In genomic region chr8:88628001-88628774, GRCm38 (mm10) we compare ENCODE assay signal across 8 mouse cellular contexts. TPM values are rescaled to one million over a fixed set of nuclear protein-coding genes. Genes with fewer than 3 reads are reported as not detected.
DNase-seq lines count a peak whose midpoint lies in the region; ATAC-seq and TF ChIP-seq lines count a peak whose summit lies in the region.

No protein-coding gene starts in this region.

- H3K4me1 ChIP-seq in heart, embryonic 16.5 days (ENCODE audit: control insufficient read depth, insufficient read depth, low read length): peaks cover 9% of the 10 kb centered on the region; the same call in 1 of the 2 replicates
- H3K4me1 ChIP-seq in brown adipose tissue, adult 24 weeks (ENCODE audit: control insufficient read depth, insufficient read depth, insufficient read length, low read length): peaks cover 24% of the 10 kb centered on the region
- H3K4me1 ChIP-seq in forebrain, embryonic 13.5 days: peaks cover 20% of the 10 kb centered on the region
- peaks cover 9% of the 10 kb centered on the region for H3K4me1 ChIP-seq in limb, embryonic 14.5 days (ENCODE audit: control insufficient read depth, insufficient read depth, low read length)
- H3K4me1 ChIP-seq in stomach, postnatal 0 days (replicated peaks; ENCODE audit: control insufficient read depth, insufficient read depth): 0 out of 2 replicates have a peak, but pooled peaks cover 3% of the 10 kb centered on the region

- H3K4me2 ChIP-seq in heart, embryonic 16.5 days (ENCODE audit: low read depth, low read length): peak overlapping the region; percentile 95
- H3K4me2 ChIP-seq in forebrain, embryonic 13.5 days: peak overlapping the region; percentile 78
- H3K4me2 ChIP-seq in limb, embryonic 14.5 days (replicated peaks; ENCODE audit: low read depth, low read length, severe bottlenecking): peak overlapping the region; percentile 83
- peak overlapping the region; percentile 78 for H3K4me2 ChIP-seq in stomach, postnatal 0 days (replicated peaks; ENCODE audit: low read depth)

- H3K27me3 ChIP-seq in heart, embryonic 16.5 days (ENCODE audit: control insufficient read depth, insufficient read depth, low read length): peaks cover 18% of the 10 kb centered on the region
- peaks cover 36% of the 10 kb centered on the region for H3K27me3 ChIP-seq in forebrain, embryonic 13.5 days
- 0 out of 2 replicates have a peak, but pooled peaks cover 6% of the 10 kb centered on the region for H3K27me3 ChIP-seq in limb, embryonic 14.5 days (ENCODE audit: control insufficient read depth, insufficient read depth, low read length)
- H3K27me3 ChIP-seq in stomach, postnatal 0 days (ENCODE audit: control insufficient read depth, insufficient read depth, low read length): no peaks in the 10 kb centered on the region

- TF ChIP-seq EP300 in stomach, postnatal 0 days (optimal IDR thresholded peaks at IDR 0.05): no peak

- WGBS in heart, embryonic 16.5 days: 62% methylated on average over 14 of the region's 14 CpGs
- 62% methylated on average over 14 of the region's 14 CpGs for WGBS in forebrain, embryonic 13.5 days
- WGBS in limb, embryonic 14.5 days: 52% methylated on average over 14 of the region's 14 CpGs
- WGBS in stomach, postnatal 0 days: 61% methylated on average over 14 of the region's 14 CpGs

- no peaks in the 10 kb centered on the region for H3K36me3 ChIP-seq in heart, embryonic 16.5 days (ENCODE audit: control insufficient read depth, insufficient read depth)
- H3K36me3 ChIP-seq in forebrain, embryonic 13.5 days (ENCODE audit: poor library complexity, severe bottlenecking): no peaks in the 10 kb centered on the region
- H3K36me3 ChIP-seq in limb, embryonic 14.5 days (ENCODE audit: control insufficient read depth, insufficient read depth, low read length): no peaks in the 10 kb centered on the region
- H3K36me3 ChIP-seq in stomach, postnatal 0 days (ENCODE audit: control insufficient read depth, insufficient read depth, low read length): no peaks in the 10 kb centered on the region

- TF ChIP-seq POLR2A in limb, embryonic 14.5 days (IDR thresholded peaks at IDR 0.05; ENCODE audit: borderline replicate concordance, extremely low read depth, insufficient read depth, insufficient read length): no peak

- no peak for TF ChIP-seq CTCF in stomach, postnatal 0 days (IDR thresholded peaks at IDR 0.05; ENCODE audit: low read depth)

- DNase-seq in heart, adult 11 months: no peak
- DNase-seq in limb, embryonic 14.5 days (ENCODE audit: low spot score): no peak
- DNase-seq in stomach, postnatal 0 days (ENCODE audit: low spot score): no peak
- no peak for DNase-seq in gastrocnemius, adult 8-10 months (ENCODE audit: low spot score in 2 of 2)
- DNase-seq in lung, adult 18-20 months: no peak

- H3K27ac ChIP-seq in heart, embryonic 16.5 days (ENCODE audit: low read length): no peak overlapping the region
- H3K27ac ChIP-seq in brown adipose tissue, adult 24 weeks (replicated peaks; ENCODE audit: low read depth, low read length): no peak overlapping the region
- 0 out of 2 replicates have a peak overlapping the region, but pooled peaks have one; percentile 37 for H3K27ac ChIP-seq in forebrain, embryonic 13.5 days
- H3K27ac ChIP-seq in limb, embryonic 14.5 days (replicated peaks; ENCODE audit: low read depth, low read length): no peak overlapping the region
- no peak overlapping the region for H3K27ac ChIP-seq in stomach, postnatal 0 days (replicated peaks)

- H3K9me3 ChIP-seq in heart, embryonic 16.5 days (replicated peaks; ENCODE audit: control insufficient read depth, low read length): no peaks in the 10 kb centered on the region
- no peaks in the 10 kb centered on the region for H3K9me3 ChIP-seq in forebrain, embryonic 13.5 days (replicated peaks)
- no peaks in the 10 kb centered on the region for H3K9me3 ChIP-seq in limb, embryonic 14.5 days (ENCODE audit: control insufficient read depth, low read length)
- H3K9me3 ChIP-seq in stomach, postnatal 0 days (ENCODE audit: control insufficient read depth, low read length): no peaks in the 10 kb centered on the region

- no peak for ATAC-seq in heart, embryonic 16.5 days (replicated peaks; ENCODE audit: extremely low read depth, insufficient read depth, low FRiP score)
- no peak; the same call in 1 of the 2 replicates for ATAC-seq in forebrain, embryonic 13.5 days
- peak; percentile 20; the same call in 1 of the 2 replicates for ATAC-seq in limb, embryonic 14.5 days (ENCODE audit: low FRiP score, low read depth)
- no peak for ATAC-seq in stomach, postnatal 0 days (ENCODE audit: low FRiP score, low TSS enrichment)

- peak overlapping the region; percentile 80 for H3K9ac ChIP-seq in heart, embryonic 16.5 days (ENCODE audit: low read length)
- H3K9ac ChIP-seq in forebrain, embryonic 13.5 days: peak overlapping the region; percentile 73
- H3K9ac ChIP-seq in limb, embryonic 14.5 days (ENCODE audit: low read depth, low read length, severe bottlenecking): peak overlapping the region; percentile 72; the same call in 1 of the 2 replicates
- H3K9ac ChIP-seq in stomach, postnatal 0 days (ENCODE audit: low read length): peak overlapping the region; percentile 71; the same call in 1 of the 2 replicates

- H3K4me3 ChIP-seq in heart, embryonic 16.5 days (ENCODE audit: low read length): peak overlapping the region; percentile 58
- H3K4me3 ChIP-seq in brown adipose tissue, adult 24 weeks (ENCODE audit: insufficient read depth, low read depth, low read length): peak overlapping the region; percentile 67; the same call in 1 of the 2 replicates
- H3K4me3 ChIP-seq in forebrain, embryonic 13.5 days: peak overlapping the region; percentile 46
- peak overlapping the region; percentile 55 for H3K4me3 ChIP-seq in limb, embryonic 14.5 days (replicated peaks; ENCODE audit: low read length)
- H3K4me3 ChIP-seq in stomach, postnatal 0 days (ENCODE audit: low read depth, low read length): peak overlapping the region; percentile 42

RNA-seq across cellular contexts. Expression of gene Snx20, which starts 7.7 kb away (rescaled TPM):
- polyA plus RNA-seq in heart, embryonic 16.5 days (2015; fragmentation: Nextera tagmentation; extraction: Ambion mirVana): 2.4 and 3.2 TPM in 2 replicates
- 1.2 and 1.9 TPM in 2 replicates for polyA plus RNA-seq in brown adipose tissue, adult 24 weeks (2012; ENCODE audit: insufficient read depth, insufficient read length, missing spikeins)
- polyA plus RNA-seq in forebrain, embryonic 13.5 days (2015; fragmentation: Nextera tagmentation; extraction: Ambion mirVana): 0.47 and 0.80 TPM in 2 replicates
- polyA plus RNA-seq in limb, embryonic 14.5 days (2012; rRNA removed): 1.5 and 1.9 TPM in 2 replicates
- polyA plus RNA-seq in limb, embryonic 14.5 days (2014; fragmentation: Nextera tagmentation; extraction: Ambion mirVana): 2.4 TPM in 2 replicates
- 2.0 and 2.1 TPM in 2 replicates for polyA plus RNA-seq in stomach, postnatal 0 days (2015; fragmentation: Nextera tagmentation; extraction: Ambion mirVana)
- total RNA-seq in gastrocnemius, adult 8-10 months (2022): under 1 TPM in 2 of 4 experiments, not detected in 2; 0.21 to 0.52 TPM

RNA-seq across cellular contexts. Expression of gene Nod2, which starts 18.9 kb away (rescaled TPM):
- 0.12 and 0.14 TPM in 2 replicates for polyA plus RNA-seq in heart, embryonic 16.5 days (2015; fragmentation: Nextera tagmentation; extraction: Ambion mirVana)
- 0.24 and 0.58 TPM in 2 replicates for polyA plus RNA-seq in brown adipose tissue, adult 24 weeks (2012; ENCODE audit: insufficient read depth, insufficient read length, missing spikeins)
- 0.06 and 0.10 TPM in 2 replicates for polyA plus RNA-seq in forebrain, embryonic 13.5 days (2015; fragmentation: Nextera tagmentation; extraction: Ambion mirVana)
- polyA plus RNA-seq in limb, embryonic 14.5 days (2012; rRNA removed): 0.59 and 0.85 TPM in 2 replicates
- 0.18 and 0.32 TPM in 2 replicates for polyA plus RNA-seq in limb, embryonic 14.5 days (2014; fragmentation: Nextera tagmentation; extraction: Ambion mirVana)
- polyA plus RNA-seq in stomach, postnatal 0 days (2015; fragmentation: Nextera tagmentation; extraction: Ambion mirVana): 0.12 and 0.15 TPM in 2 replicates
- total RNA-seq in gastrocnemius, adult 8-10 months (2022): under 1 TPM; 0.13 to 0.29 (median 0.20) TPM
